Mouse (Mus musculus) kidney, embryonic 16.5 days (tissue): ENCODE measurements at regions not wholly inside any gene's neighbourhood (a gene's known extent, or its start where the extent isn't known, plus 50 kb on each side); places are given as distances from the start of the nearest gene placed in this dataset.
A peak's percentile ranks its signal among the peaks of the same experiment; 100 is the strongest.

ENCODE experiments used
- ATAC-seq: fragments of 200-750 bp; cut with Nextera tagmentation; 2 replicates; pipeline ENCODE4 v1.8.0; 2017; ENCODE audit warnings: moderate TSS enrichment; ENCODE audit not compliant: low FRiP score, low TSS enrichment
- H3K27ac ChIP-seq: fragments of 300-500 bp; sonication (generic); 2 replicates; pipeline ENCODE4 v1.5.1; 2014; ENCODE audit warnings: low read length
- H3K27me3 ChIP-seq: fragments of 300-500 bp; sonication (generic); 2 replicates; pipeline ENCODE4 v1.6.1; 2014; ENCODE audit warnings: low read length, control low read depth, mixed read lengths; ENCODE audit not compliant: insufficient read depth
- H3K36me3 ChIP-seq: fragments of 300-500 bp; sonication (generic); 2 replicates; pipeline ENCODE4 v1.6.1; 2014; ENCODE audit warnings: low read length, control low read depth, mixed read lengths; ENCODE audit not compliant: insufficient read depth
- H3K4me1 ChIP-seq: fragments of 300-500 bp; sonication (generic); 2 replicates; pipeline ENCODE4 v1.6.1; 2014; ENCODE audit warnings: low read length, control low read depth, mixed read lengths; ENCODE audit not compliant: insufficient read depth
- H3K4me2 ChIP-seq: fragments of 300-500 bp; sonication (generic); replicated peaks from 2 replicates; pipeline ENCODE4 v1.6.1; 2014; ENCODE audit warnings: low read depth, low read length
- H3K4me3 ChIP-seq: fragments of 300-500 bp; sonication (generic); 2 replicates; pipeline ENCODE4 v1.5.1; 2014; ENCODE audit warnings: mild to moderate bottlenecking, low read length
- H3K9ac ChIP-seq: fragments of 300-500 bp; sonication (generic); replicated peaks from 2 replicates; pipeline ENCODE4 v1.6.1; 2014; ENCODE audit warnings: low read length
- H3K9me3 ChIP-seq: fragments of 300-500 bp; sonication (generic); 2 replicates; pipeline ENCODE4 v1.6.1; 2016; ENCODE audit warnings: low read length, control low read depth
- WGBS: fragments of 180-500 bp; shearing (Covaris S2); extraction: QIAGEN DNeasy Blood & Tissue Kit; methylation state at CpG from one replicate; pipeline ENCODE4 v1.1.7; 2014; 5-methylcytosine and 5-hydroxymethylcytosine counted together

DNA sequence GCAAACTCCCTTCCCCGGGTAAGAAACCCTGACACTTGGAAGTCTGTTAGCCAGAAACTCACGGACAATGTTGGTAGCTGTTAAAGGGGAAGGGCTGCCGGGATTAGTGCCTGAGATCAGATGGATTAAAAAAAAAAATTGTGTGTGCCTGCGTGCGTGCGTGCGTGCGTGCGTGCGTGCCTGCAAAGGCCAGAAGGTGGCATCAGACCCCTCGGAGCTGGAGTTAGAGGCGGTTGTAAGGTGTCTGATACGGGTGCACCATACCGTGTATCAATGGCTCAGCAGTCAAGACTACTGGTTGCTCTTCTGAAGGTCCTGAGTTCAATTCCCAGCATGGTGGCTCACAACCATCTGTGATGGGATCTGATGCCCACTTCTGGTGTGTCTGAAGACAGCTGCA, 59.0 kb upstream of the Ccdc167 start:
- H3K4me1 ChIP-seq, result no peaks in the 10 kb centered on the region
- no peak overlapping the region for H3K4me3 ChIP-seq
- no peaks in the 10 kb centered on the region for H3K36me3 ChIP-seq
- H3K9me3 ChIP-seq, result no peaks in the 10 kb centered on the region
- H3K9ac ChIP-seq, result no peak overlapping the region
- H3K27me3 ChIP-seq, result no peaks in the 10 kb centered on the region; the same call in 1 of the 2 replicates
- 88% methylated on average over 14 of the region's 14 CpGs for WGBS
- ATAC-seq, result no peak
- no peak overlapping the region for H3K4me2 ChIP-seq
- no peak overlapping the region for H3K27ac ChIP-seq

GRCm38 (mm10) chr17:29773339-29773738, 56.5 kb upstream of the Ccdc167 start:
- 19% methylated on average over 14 of the region's 14 CpGs for WGBS
- ATAC-seq, result no peak

DNA sequence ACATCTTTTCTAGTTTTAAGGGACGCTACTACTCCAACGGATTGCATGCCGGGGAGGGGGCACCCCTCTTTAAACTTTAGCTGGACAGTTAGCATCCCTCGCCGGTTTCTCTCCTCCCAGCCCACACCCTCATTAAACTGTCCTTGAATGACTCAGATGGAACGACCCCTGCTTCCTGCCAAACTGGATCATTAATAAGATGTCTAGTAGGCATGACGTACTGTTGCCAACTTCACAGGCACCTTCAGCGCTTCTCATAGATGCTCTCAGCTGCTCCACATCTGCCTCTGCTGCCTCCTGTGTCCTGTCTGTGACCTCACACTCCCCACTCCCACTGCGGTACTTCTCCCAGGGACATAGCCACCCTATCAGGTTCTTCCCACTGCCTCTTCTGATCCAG, 54.1 kb upstream of the Ccdc167 start:
- Histone ChIP-seq H3K4me3 (no peak overlapping the region), H3K4me1 (no peaks in the 10 kb centered on the region), H3K9ac (no peak overlapping the region), H3K27ac (no peak overlapping the region), H3K4me2 (no peak overlapping the region), H3K9me3 (no peaks in the 10 kb centered on the region), H3K36me3 (no peaks in the 10 kb centered on the region), H3K27me3 (no peaks in the 10 kb centered on the region; the same call in 1 of the 2 replicates)
- WGBS, result 19% methylated on average over 9 of the region's 9 CpGs
- ATAC-seq, result peak; percentile 55; the same call in 1 of the 2 replicates

More at GRCm38 (mm10) chr17:29773339-29773738, 56.5 kb upstream of the Ccdc167 start:
- Histone ChIP-seq H3K4me2 (no peak overlapping the region), H3K36me3 (no peaks in the 10 kb centered on the region), H3K4me3 (no peak overlapping the region), H3K27ac (no peak overlapping the region), H3K4me1 (no peaks in the 10 kb centered on the region), H3K9ac (no peak overlapping the region), H3K9me3 (no peaks in the 10 kb centered on the region), H3K27me3 (no peaks in the 10 kb centered on the region; the same call in 1 of the 2 replicates)

DNA sequence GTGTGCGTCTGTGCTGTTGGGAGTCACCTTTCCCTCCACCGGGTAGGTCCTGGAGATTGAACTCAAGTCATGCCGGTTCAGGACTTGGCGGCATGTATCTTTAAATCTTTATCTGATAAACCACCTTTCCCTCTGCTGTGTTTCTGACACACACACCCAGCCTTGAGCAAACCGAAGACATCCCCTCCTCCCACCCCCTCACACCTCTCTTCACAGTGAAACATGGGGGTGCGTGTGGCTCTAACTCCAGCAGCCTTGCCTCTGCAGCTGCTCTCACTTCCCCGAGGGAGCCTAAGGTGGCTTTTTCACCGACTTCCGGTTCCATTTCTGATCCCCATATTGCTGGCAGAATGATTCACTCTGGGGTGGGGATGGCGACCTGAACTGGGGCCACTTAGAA, 52.8 kb upstream of the Ccdc167 start:
- Histone ChIP-seq H3K4me1 (no peaks in the 10 kb centered on the region), H3K27ac (no peak overlapping the region), H3K9ac (no peak overlapping the region), H3K36me3 (no peaks in the 10 kb centered on the region), H3K27me3 (no peaks in the 10 kb centered on the region; the same call in 1 of the 2 replicates), H3K9me3 (no peaks in the 10 kb centered on the region), H3K4me2 (no peak overlapping the region), H3K4me3 (no peak overlapping the region)
- 82% methylated on average over 10 of the region's 10 CpGs for WGBS
- no peak for ATAC-seq

DNA sequence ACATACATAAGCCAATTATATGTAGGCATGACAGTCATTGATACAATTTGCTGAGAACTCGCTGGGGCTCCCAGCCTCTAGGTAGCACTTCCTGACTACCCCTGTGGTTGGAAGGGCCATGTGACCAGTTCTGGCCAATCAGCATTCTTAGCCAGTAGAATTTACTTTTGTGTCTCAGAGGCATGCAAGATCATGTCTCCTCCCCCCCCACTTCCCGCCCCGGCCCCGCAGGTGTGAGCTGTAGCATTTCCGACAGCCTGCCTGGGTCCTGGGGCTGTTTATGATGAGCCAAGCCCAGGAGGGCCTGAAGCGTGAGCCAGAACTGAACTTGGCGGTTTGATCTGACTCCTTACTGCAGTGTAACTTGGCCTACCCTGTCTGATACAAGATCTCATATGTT, 52.3 kb upstream of the Ccdc167 start:
- H3K4me3 ChIP-seq, result no peak overlapping the region
- no peak for ATAC-seq
- no peaks in the 10 kb centered on the region; the same call in 1 of the 2 replicates for H3K27me3 ChIP-seq
- 63% methylated on average over 7 of the region's 7 CpGs for WGBS
- H3K4me1 ChIP-seq, result no peaks in the 10 kb centered on the region
- H3K9me3 ChIP-seq, result no peaks in the 10 kb centered on the region
- H3K4me2 ChIP-seq, result no peak overlapping the region
- H3K36me3 ChIP-seq, result no peaks in the 10 kb centered on the region
- H3K27ac ChIP-seq, result no peak overlapping the region
- no peak overlapping the region for H3K9ac ChIP-seq

- WGBS, result 68% methylated on average over 5 of the region's 5 CpGs
- Histone ChIP-seq H3K27ac (no peak overlapping the region), H3K4me1 (no peaks in the 10 kb centered on the region), H3K9ac (no peak overlapping the region), H3K36me3 (no peaks in the 10 kb centered on the region), H3K4me3 (no peak overlapping the region), H3K4me2 (no peak overlapping the region), H3K9me3 (no peaks in the 10 kb centered on the region), H3K27me3 (no peaks in the 10 kb centered on the region)
- no peak for ATAC-seq
Measured at GRCm38 (mm10) chr17:29768642-29769041, 51.8 kb upstream of the Ccdc167 start.
